Mouse (Mus musculus): ENCODE data around the gene Gpr171. TPM values are rescaled to one million over a fixed set of nuclear protein-coding genes. Genes with fewer than 3 reads are reported as not detected.
"Not testable (repeated sequence)": the region's sequence is repeated elsewhere in the genome, so short reads cannot be mapped to it uniquely, and the experiment has no call there.

The Gpr171 gene
- polyA plus RNA-seq, 1 experiment from 2014 or later = 1.6 TPM

GRCm38 (mm10) chr3:59077278-59077677 lies 24.3 kb downstream of the Gpr171 start:
- H3K27me3 ChIP-seq (replicated peaks) = no peaks in the 10 kb centered on the region
- no peak overlapping the region for H3K4me3 ChIP-seq (replicated peaks)
- no peaks in the 10 kb centered on the region for H3K36me3 ChIP-seq
- no peak for ATAC-seq (ENCODE audit: low FRiP score)
- H3K9ac ChIP-seq (replicated peaks) = no peak overlapping the region
- no peaks in the 10 kb centered on the region for H3K9me3 ChIP-seq (replicated peaks)
- no peaks in the 10 kb centered on the region for H3K4me1 ChIP-seq
- WGBS = 63% methylated on average over 4 of the region's 4 CpGs
- H3K27ac ChIP-seq (replicated peaks) = no peak overlapping the region
- no peak overlapping the region for H3K4me2 ChIP-seq

GRCm38 (mm10) chr3:59069071-59069470 lies 32.5 kb downstream of the Gpr171 start:
- H3K27ac ChIP-seq (replicated peaks); H3K4me3 ChIP-seq (replicated peaks); H3K9me3 ChIP-seq (replicated peaks); ATAC-seq (ENCODE audit: low FRiP score); H3K9ac ChIP-seq (replicated peaks); H3K27me3 ChIP-seq (replicated peaks); H3K4me2 ChIP-seq; H3K4me1 ChIP-seq; H3K36me3 ChIP-seq: not testable (repeated sequence)
- WGBS = 84% methylated on average over 1 of the region's 1 CpGs

- WGBS = 79% methylated on average over 8 of the region's 8 CpGs
- Histone ChIP-seq H3K4me1 (no peaks in the 10 kb centered on the region), H3K9ac (replicated peaks) (no peak overlapping the region), H3K36me3 (no peaks in the 10 kb centered on the region), H3K4me2 (no peak overlapping the region), H3K9me3 (replicated peaks) (no peaks in the 10 kb centered on the region), H3K27me3 (replicated peaks) (no peaks in the 10 kb centered on the region), H3K4me3 (replicated peaks) (no peak overlapping the region), H3K27ac (replicated peaks) (no peak overlapping the region)
- ATAC-seq (ENCODE audit: low FRiP score) = no peak
Measured at GRCm38 (mm10) chr3:59066558-59067294, 34.9 kb downstream of the Gpr171 start.

- no peak overlapping the region for H3K9ac ChIP-seq (replicated peaks)
- no peak for ATAC-seq (ENCODE audit: low FRiP score)
- no peak overlapping the region for H3K4me2 ChIP-seq
- H3K4me3 ChIP-seq (replicated peaks) = no peak overlapping the region
- no peaks in the 10 kb centered on the region for H3K9me3 ChIP-seq (replicated peaks)
- no peak overlapping the region for H3K27ac ChIP-seq (replicated peaks)
- 93% methylated on average over 3 of the region's 3 CpGs for WGBS
- H3K27me3 ChIP-seq (replicated peaks) = no peaks in the 10 kb centered on the region
- no peaks in the 10 kb centered on the region for H3K4me1 ChIP-seq
- no peaks in the 10 kb centered on the region for H3K36me3 ChIP-seq
Measured at GRCm38 (mm10) chr3:59065937-59066336, 35.7 kb downstream of the Gpr171 start.

DNA sequence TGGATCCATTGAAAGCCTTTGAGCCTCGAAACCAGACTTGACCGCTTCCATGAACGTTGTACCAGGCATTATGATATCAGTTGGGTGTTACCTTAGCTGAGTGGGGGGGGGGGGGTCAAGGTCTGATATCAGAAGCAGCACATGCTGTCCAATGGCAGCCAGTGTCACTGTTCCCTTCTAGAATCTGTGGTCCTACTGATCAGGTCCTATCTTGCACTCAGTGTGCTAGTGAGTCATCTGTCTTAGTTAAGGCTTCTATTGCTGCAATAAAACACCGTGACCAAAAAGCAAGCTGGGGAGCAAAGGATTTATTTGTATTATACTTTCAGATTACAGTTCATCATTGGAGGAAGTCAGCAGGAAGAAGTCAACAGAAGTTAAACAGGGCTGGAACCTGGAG lies 38.2 kb downstream of the Gpr171 start:
- no peak overlapping the region for H3K4me2 ChIP-seq
- no peak overlapping the region for H3K9ac ChIP-seq (replicated peaks)
- H3K36me3 ChIP-seq = no peaks in the 10 kb centered on the region
- peaks cover 7% of the 10 kb centered on the region for H3K4me1 ChIP-seq
- no peak overlapping the region for H3K27ac ChIP-seq (replicated peaks)
- no peak overlapping the region for H3K4me3 ChIP-seq (replicated peaks)
- no peaks in the 10 kb centered on the region for H3K27me3 ChIP-seq (replicated peaks)
- WGBS = 91% methylated on average over 4 of the region's 4 CpGs
- no peaks in the 10 kb centered on the region for H3K9me3 ChIP-seq (replicated peaks)
- no peak for ATAC-seq (ENCODE audit: low FRiP score)

DNA sequence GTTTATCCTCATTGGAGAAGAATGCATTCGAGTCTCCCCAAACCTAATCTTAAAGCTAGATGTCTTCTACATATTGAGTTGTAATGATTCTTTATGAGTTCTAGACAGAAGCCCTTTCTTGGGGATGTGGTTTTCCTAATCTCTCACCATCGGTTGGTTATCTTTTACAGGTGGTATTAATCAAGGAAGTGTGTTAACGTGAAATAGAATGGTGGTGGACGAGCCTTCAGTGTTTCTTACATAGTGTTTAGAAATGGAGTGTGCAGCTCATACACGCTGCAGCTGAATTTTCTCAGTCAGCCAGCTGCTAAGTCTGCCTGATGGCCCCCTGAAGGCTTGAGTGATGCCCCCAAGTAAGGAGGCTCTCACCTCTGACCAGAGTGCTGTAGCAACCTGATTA lies 39.5 kb downstream of the Gpr171 start:
- no peak overlapping the region for H3K4me2 ChIP-seq
- no peak overlapping the region for H3K4me3 ChIP-seq (replicated peaks)
- no peaks in the 10 kb centered on the region for H3K36me3 ChIP-seq
- H3K4me1 ChIP-seq = peaks cover 9% of the 10 kb centered on the region
- ATAC-seq (ENCODE audit: low FRiP score) = no peak
- no peaks in the 10 kb centered on the region for H3K27me3 ChIP-seq (replicated peaks)
- 80% methylated on average over 5 of the region's 5 CpGs for WGBS
- H3K27ac ChIP-seq (replicated peaks) = no peak overlapping the region
- H3K9ac ChIP-seq (replicated peaks) = no peak overlapping the region
- no peaks in the 10 kb centered on the region for H3K9me3 ChIP-seq (replicated peaks)

GRCm38 (mm10) chr3:59060131-59060530 lies 41.5 kb downstream of the Gpr171 start:
- 91% methylated on average over 7 of the region's 7 CpGs for WGBS
- no peaks in the 10 kb centered on the region for H3K36me3 ChIP-seq
- no peak overlapping the region for H3K9ac ChIP-seq (replicated peaks)
- H3K9me3 ChIP-seq (replicated peaks) = no peaks in the 10 kb centered on the region
- no peaks in the 10 kb centered on the region for H3K27me3 ChIP-seq (replicated peaks)
- peaks cover 9% of the 10 kb centered on the region for H3K4me1 ChIP-seq
- H3K4me2 ChIP-seq = no peak overlapping the region
- no peak for ATAC-seq (ENCODE audit: low FRiP score)
- H3K4me3 ChIP-seq (replicated peaks) = no peak overlapping the region
- no peak overlapping the region for H3K27ac ChIP-seq (replicated peaks)

- H3K4me3 ChIP-seq (replicated peaks) = no peak overlapping the region
- H3K36me3 ChIP-seq = no peaks in the 10 kb centered on the region
- 0 out of 2 replicates have a peak overlapping the region, but pooled peaks have one; percentile 19 for H3K27ac ChIP-seq (replicated peaks)
- peak; percentile 90 for ATAC-seq (ENCODE audit: low FRiP score)
- H3K27me3 ChIP-seq (replicated peaks) = no peaks in the 10 kb centered on the region
- H3K9ac ChIP-seq (replicated peaks) = no peak overlapping the region
- H3K4me1 ChIP-seq = peaks cover 9% of the 10 kb centered on the region
- no peaks in the 10 kb centered on the region for H3K9me3 ChIP-seq (replicated peaks)
- peak overlapping the region; percentile 26 for H3K4me2 ChIP-seq
- WGBS = 4% methylated on average over 7 of the region's 7 CpGs
Measured at GRCm38 (mm10) chr3:59059022-59059541, 42.5 kb downstream of the Gpr171 start.

GRCm38 (mm10) chr3:59054834-59055535 lies 46.6 kb downstream of the Gpr171 start:
- no peaks in the 10 kb centered on the region for H3K27me3 ChIP-seq (replicated peaks)
- ATAC-seq (ENCODE audit: low FRiP score) = no peak
- H3K4me1 ChIP-seq = peaks cover 9% of the 10 kb centered on the region
- no peak overlapping the region for H3K4me2 ChIP-seq
- 87% methylated on average over 17 of the region's 17 CpGs for WGBS
- H3K4me3 ChIP-seq (replicated peaks) = no peak overlapping the region
- no peaks in the 10 kb centered on the region for H3K9me3 ChIP-seq (replicated peaks)
- no peak overlapping the region for H3K27ac ChIP-seq (replicated peaks)
- H3K9ac ChIP-seq (replicated peaks) = no peak overlapping the region
- no peaks in the 10 kb centered on the region for H3K36me3 ChIP-seq

Other genes with a start within 250 kb of the Gpr171 start
- gene Clrn1, start 216.5 kb downstream of the Gpr171 start, polyA plus RNA-seq (2015; fragmentation: Nextera tagmentation; extraction: Ambion mirVana) = 1.2 and 2.6 TPM in 2 replicates
- gene Med12l, start 96.0 kb downstream of the Gpr171 start, polyA plus RNA-seq (2015; fragmentation: Nextera tagmentation; extraction: Ambion mirVana) = 4.6 and 4.8 TPM in 2 replicates
- 4.9 and 5.0 TPM in 2 replicates for gene P2ry14, start 51.8 kb upstream of the Gpr171 start, polyA plus RNA-seq (2015; fragmentation: Nextera tagmentation; extraction: Ambion mirVana)
- 0.13 and 0.77 TPM in 2 replicates for gene Gpr87, start 93.3 kb upstream of the Gpr171 start, polyA plus RNA-seq (2015; fragmentation: Nextera tagmentation; extraction: Ambion mirVana)
- gene P2ry13, start 109.1 kb upstream of the Gpr171 start, polyA plus RNA-seq (2015; fragmentation: Nextera tagmentation; extraction: Ambion mirVana) = 1.9 and 2.3 TPM in 2 replicates
- 8.1 and 8.6 TPM in 2 replicates for gene P2ry12, start 161.1 kb upstream of the Gpr171 start, polyA plus RNA-seq (2015; fragmentation: Nextera tagmentation; extraction: Ambion mirVana)
- 3.0 and 4.3 TPM in 2 replicates for gene Igsf10, start 242.6 kb upstream of the Gpr171 start, polyA plus RNA-seq (2015; fragmentation: Nextera tagmentation; extraction: Ambion mirVana)